Mouse (Mus musculus) monocyte, adult 2 months (primary cell): ENCODE measurements around the gene Fxyd1.
A peak's percentile ranks its signal among the peaks of the same experiment; 100 is the strongest.

Experiments used
- DNase-seq, 2 experiments: peaks; one replicate each; pipeline ENCODE4 v3.0.0; 2022; ENCODE audit warnings: low spot score in 2 of 2, low read depth in 1 of 2

Gene Fxyd1

DNA sequence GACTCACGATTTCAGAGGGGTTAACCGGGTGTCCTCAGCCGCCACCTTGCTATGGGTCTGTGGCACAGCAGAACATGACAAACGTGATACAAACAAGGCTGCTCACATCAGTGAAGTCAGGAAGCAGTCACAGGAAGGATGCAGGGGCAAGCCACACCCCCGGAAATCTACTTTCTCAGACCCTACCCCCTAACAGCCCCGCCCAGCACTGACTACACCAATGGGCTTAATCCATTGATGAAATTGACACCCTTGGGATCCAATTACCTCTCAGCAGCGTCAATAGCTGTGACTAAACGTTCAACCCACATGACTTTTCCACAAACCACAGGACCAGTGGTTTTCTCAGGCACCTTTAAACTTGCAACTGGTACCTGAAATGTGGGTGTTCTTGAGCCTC, 28.4 kb downstream of the Fxyd1 start:
- DNase-seq: no peak

DNA sequence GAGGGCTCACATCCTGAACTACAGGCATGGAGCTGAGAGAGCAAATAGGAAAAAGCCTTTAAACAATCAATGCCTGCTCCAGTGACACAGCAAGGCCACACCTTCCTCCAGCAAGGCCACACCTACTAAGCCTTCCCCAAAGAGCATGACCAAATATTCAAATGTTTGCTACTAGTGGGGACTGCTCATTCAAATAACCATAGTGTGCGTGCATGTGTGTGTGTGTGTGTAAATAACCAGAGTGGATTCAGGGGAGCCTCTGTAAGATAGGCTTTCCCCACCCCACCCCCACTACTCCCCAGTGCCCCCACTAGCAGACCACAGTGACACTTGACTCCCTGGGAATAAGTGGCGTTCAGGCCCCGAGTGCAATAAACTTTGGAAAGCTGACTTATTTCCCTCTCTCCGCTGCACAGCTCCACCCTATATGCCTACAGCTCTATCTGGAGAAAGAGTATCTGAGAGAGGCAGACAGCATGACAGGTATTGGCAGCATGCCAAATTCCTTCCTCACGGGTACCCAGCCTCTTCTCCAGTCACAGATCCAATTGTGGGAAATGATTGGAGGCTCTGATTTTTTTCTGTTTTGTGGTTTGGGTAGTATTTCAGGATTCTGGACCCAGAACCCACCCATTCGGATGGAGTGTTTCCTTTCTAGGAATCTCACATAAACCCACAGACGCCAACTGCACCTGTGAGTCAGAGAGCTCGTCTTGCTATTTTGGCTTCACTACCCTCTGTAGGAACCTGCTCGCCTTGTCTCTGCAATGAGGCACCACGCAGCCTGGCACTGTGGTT, 39.7 kb downstream of the Fxyd1 start:
- DNase-seq: no peak

DNA sequence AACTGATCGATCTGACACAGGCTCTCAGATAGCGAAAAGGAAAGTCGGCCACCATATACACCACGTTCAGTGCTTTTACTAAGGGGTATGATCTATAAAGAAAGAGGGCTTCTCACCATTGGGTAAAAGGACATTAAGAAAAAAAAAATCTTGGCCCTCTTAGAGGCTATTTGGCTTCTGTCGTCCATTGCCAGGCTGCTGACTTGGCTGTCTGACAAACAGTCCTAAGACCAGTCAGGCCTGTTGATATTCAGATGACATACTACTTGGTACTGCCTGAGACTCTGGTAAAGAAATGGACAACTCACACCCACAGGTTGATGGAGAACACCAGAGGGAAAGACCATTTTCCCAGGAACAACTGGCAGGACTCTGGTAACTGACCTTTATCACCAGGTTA, 44.0 kb downstream of the Fxyd1 start:
- no peak for DNase-seq

DNA sequence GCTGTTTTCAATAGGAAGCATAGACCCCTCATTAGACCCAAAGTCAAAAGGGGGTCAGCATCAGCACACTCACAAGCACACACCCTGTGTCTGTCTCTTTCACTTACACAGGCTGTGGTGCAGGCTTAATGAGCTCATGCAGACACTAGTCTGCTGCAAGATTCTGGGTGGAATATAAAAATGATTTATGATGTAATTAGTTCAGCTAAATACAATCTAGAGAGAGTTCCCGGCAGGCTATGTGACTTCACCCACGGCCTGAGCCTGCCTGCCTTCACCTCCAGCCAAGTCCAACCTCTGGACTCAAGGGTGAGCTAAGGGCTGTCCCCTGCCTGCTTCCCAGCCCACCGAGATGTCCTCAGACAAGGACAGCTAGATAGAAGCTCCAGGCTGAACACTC, 48.1 kb downstream of the Fxyd1 start:
- DNase-seq: no peak

DNA sequence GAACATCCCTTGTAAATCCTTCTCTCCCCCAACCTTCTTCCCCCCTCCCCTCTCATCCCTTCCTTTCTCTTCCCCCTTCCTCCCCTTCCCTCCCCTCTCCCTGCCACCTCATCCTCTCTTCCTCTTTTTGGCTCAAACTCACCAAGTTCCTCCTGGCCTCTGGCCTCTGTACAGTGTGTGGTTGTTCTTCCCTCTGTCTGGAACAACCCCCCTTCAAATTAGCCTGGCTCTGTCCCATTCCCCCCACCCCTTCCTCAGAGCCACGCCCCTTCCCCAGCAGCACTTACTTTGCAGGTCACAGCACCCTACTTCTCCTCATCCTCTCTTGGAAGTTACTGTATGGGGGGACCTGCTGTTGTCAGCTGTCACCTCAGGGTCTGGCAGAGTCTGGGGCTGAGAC, 48.8 kb downstream of the Fxyd1 start:
- DNase-seq: peak in 1 of 2 experiments; percentile 16

DNA sequence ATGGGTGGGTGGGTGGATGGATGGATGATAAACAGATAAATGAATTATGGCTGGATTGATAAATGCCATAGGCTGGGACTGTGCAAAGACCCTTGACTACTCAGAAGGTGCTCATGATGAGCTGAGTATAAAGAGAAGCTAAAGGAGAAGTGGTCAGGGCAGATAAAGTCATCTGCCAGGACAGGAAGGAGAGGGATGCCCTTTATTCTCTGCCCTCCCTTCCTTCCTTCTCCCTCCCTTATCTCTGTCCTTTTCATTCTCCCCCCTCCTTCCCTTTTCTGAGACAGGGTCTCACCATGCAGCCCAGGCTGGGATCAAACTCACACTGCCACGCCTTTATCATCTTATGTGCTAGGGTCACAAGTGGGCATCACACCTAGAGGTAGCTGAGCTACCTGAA, 49.2 kb downstream of the Fxyd1 start:
- no peak for DNase-seq

DNA sequence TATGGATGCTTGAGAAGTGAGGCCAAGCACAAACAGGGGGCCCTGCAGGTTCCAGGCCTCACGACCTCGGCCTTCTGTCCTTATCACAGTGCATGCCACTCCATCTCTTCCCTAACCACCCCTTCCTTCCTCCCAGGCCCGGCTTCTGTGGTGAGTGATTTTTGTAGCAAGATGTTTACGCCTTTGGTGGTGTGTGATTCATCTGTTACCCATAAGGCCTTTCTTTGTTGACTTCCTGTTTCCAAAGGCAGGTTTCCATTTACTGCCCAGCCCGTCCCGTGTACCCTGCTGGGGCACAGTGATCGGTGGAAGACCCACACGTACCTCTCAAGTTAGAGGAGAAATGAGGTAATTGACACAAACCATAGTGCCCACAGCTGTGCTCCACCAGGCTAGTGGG, 54.3 kb downstream of the Fxyd1 start:
- peak; percentile 60 to 65 for DNase-seq
